Mouse (Mus musculus): ENCODE results near the gene Trp73. TPM values are rescaled to one million over a fixed set of nuclear protein-coding genes. Genes with fewer than 3 reads are reported as not detected.

Trp73 gene
- polyA plus RNA-seq, 2 experiments = 2.2 to 2.6 TPM

DNA sequence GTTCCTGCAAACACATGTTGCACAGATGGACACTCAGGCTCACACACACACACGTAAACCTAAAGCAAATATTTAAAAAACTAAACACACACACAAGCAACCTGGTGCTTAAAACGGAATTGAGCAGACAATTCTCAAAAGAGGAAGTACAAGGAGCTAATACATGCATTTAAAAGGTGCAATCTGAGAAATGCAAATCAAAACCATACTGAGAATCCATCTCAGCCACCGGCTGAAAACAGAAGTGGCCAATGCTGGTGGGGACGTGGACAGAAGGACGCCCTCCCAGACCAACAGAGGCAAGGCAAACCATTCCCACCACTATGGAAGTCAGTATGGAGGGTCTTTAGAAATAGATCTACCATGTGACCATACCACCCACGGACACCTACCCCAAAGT, 16.5 kb downstream of the Trp73 start:
- Histone ChIP-seq H3K9ac (ENCODE audit: low read depth, low read length, severe bottlenecking) (no peak overlapping the region), H3K27me3 (ENCODE audit: control insufficient read depth, insufficient read depth, low read length) (peaks cover 4% of the 10 kb centered on the region; the same call in 1 of the 2 replicates), H3K4me3 (replicated peaks; ENCODE audit: low read length) (no peak overlapping the region), H3K27ac (replicated peaks; ENCODE audit: low read depth, low read length) (no peak overlapping the region), H3K9me3 (ENCODE audit: control insufficient read depth, low read length) (no peaks in the 10 kb centered on the region), H3K4me2 (replicated peaks; ENCODE audit: low read depth, low read length, severe bottlenecking) (no peak overlapping the region), H3K36me3 (ENCODE audit: control insufficient read depth, insufficient read depth, low read length) (no peaks in the 10 kb centered on the region), H3K4me1 (ENCODE audit: control insufficient read depth, insufficient read depth, low read length) (no peaks in the 10 kb centered on the region)
- 70% methylated on average over 6 of the region's 6 CpGs for WGBS
- DNase-seq (ENCODE audit: low spot score) (no peak), ATAC-seq (ENCODE audit: low FRiP score, low read depth) (no peak)
- TF ChIP-seq POLR2A (IDR thresholded peaks at IDR 0.05; ENCODE audit: borderline replicate concordance, extremely low read depth, insufficient read depth, insufficient read length) = no peak

DNA sequence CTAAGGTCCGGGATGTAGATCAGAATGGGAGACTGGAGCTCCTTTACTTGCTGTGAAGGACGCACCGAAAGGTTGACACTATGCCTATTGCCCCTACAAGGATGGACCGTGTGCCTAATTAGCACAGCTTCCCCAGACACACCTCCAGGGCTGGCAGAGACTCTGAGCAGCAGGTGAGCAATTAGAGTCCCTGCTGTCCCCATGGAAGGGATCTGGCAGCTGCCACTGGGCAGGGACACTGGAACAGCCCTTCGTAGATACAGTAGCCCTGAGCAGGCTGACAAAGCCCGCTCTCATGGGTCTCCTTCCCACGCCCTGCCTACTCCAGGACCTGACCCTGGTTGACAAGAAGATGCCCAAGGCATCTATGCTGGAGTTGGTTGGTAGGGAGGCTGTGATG, 17.6 kb downstream of the Trp73 start:
- DNase-seq (ENCODE audit: low spot score) (no peak), ATAC-seq (ENCODE audit: low FRiP score, low read depth) (no peak)
- Histone ChIP-seq H3K4me3 (replicated peaks; ENCODE audit: low read length) (no peak overlapping the region), H3K9me3 (ENCODE audit: control insufficient read depth, low read length) (no peaks in the 10 kb centered on the region), H3K4me1 (ENCODE audit: control insufficient read depth, insufficient read depth, low read length) (no peaks in the 10 kb centered on the region), H3K4me2 (replicated peaks; ENCODE audit: low read depth, low read length, severe bottlenecking) (no peak overlapping the region), H3K36me3 (ENCODE audit: control insufficient read depth, insufficient read depth, low read length) (no peaks in the 10 kb centered on the region), H3K27me3 (ENCODE audit: control insufficient read depth, insufficient read depth, low read length) (no peaks in the 10 kb centered on the region), H3K27ac (replicated peaks; ENCODE audit: low read depth, low read length) (no peak overlapping the region), H3K9ac (ENCODE audit: low read depth, low read length, severe bottlenecking) (no peak overlapping the region)
- TF ChIP-seq POLR2A (IDR thresholded peaks at IDR 0.05; ENCODE audit: borderline replicate concordance, extremely low read depth, insufficient read depth, insufficient read length) = no peak
- 73% methylated on average over 7 of the region's 7 CpGs for WGBS

- H3K9ac ChIP-seq (ENCODE audit: low read depth, low read length, severe bottlenecking) = no peak overlapping the region
- TF ChIP-seq POLR2A (IDR thresholded peaks at IDR 0.05; ENCODE audit: borderline replicate concordance, extremely low read depth, insufficient read depth, insufficient read length) = no peak
- H3K4me3 ChIP-seq (replicated peaks; ENCODE audit: low read length) = no peak overlapping the region
- no peak overlapping the region for H3K4me2 ChIP-seq (replicated peaks; ENCODE audit: low read depth, low read length, severe bottlenecking)
- H3K27me3 ChIP-seq (ENCODE audit: control insufficient read depth, insufficient read depth, low read length) = no peaks in the 10 kb centered on the region
- no peaks in the 10 kb centered on the region for H3K9me3 ChIP-seq (ENCODE audit: control insufficient read depth, low read length)
- no peaks in the 10 kb centered on the region for H3K4me1 ChIP-seq (ENCODE audit: control insufficient read depth, insufficient read depth, low read length)
- no peak for ATAC-seq (ENCODE audit: low FRiP score, low read depth)
- no peaks in the 10 kb centered on the region for H3K36me3 ChIP-seq (ENCODE audit: control insufficient read depth, insufficient read depth, low read length)
- no peak overlapping the region for H3K27ac ChIP-seq (replicated peaks; ENCODE audit: low read depth, low read length)
- no peak for DNase-seq (ENCODE audit: low spot score)
- WGBS = 70% methylated on average over 11 of the region's 11 CpGs
These were observed 18.2 kb downstream of the Trp73 start for GRCm38 (mm10) chr4:154121800-154122199.

GRCm38 (mm10) chr4:154119208-154119607, 20.8 kb downstream of the Trp73 start:
- no peak for TF ChIP-seq POLR2A (IDR thresholded peaks at IDR 0.05; ENCODE audit: borderline replicate concordance, extremely low read depth, insufficient read depth, insufficient read length)
- Histone ChIP-seq H3K27ac (replicated peaks; ENCODE audit: low read depth, low read length) (no peak overlapping the region), H3K4me1 (ENCODE audit: control insufficient read depth, insufficient read depth, low read length) (no peaks in the 10 kb centered on the region), H3K4me2 (replicated peaks; ENCODE audit: low read depth, low read length, severe bottlenecking) (no peak overlapping the region), H3K36me3 (ENCODE audit: control insufficient read depth, insufficient read depth, low read length) (no peaks in the 10 kb centered on the region), H3K4me3 (replicated peaks; ENCODE audit: low read length) (no peak overlapping the region), H3K27me3 (ENCODE audit: control insufficient read depth, insufficient read depth, low read length) (no peaks in the 10 kb centered on the region), H3K9me3 (ENCODE audit: control insufficient read depth, low read length) (no peaks in the 10 kb centered on the region), H3K9ac (ENCODE audit: low read depth, low read length, severe bottlenecking) (no peak overlapping the region)
- ATAC-seq (ENCODE audit: low FRiP score, low read depth) (no peak), DNase-seq (ENCODE audit: low spot score) (no peak)
- whole genome bisulfite sequencing = 77% methylated on average over 9 of the region's 9 CpGs

DNA sequence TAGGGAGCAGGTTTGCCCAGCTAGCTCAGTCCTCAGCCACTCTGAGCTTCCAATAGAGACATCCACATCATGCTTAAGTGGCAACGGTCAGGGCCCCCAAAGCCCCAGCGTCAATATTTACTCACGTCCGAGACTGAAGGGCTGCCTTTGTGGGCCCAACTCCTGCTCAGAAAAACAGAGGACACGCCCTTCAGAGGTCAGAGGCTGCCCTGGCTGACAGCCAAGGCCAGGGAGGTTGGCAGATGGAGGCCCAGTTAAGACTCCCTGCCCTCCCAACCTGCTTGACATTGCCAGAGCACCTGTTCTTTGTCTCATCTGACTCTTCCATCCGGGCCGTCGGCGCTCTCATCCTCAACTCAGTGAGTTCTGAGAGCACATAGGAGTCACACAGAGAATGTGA, 21.2 kb downstream of the Trp73 start:
- Histone ChIP-seq H3K9ac (ENCODE audit: low read depth, low read length, severe bottlenecking) (no peak overlapping the region), H3K36me3 (ENCODE audit: control insufficient read depth, insufficient read depth, low read length) (no peaks in the 10 kb centered on the region), H3K4me2 (replicated peaks; ENCODE audit: low read depth, low read length, severe bottlenecking) (no peak overlapping the region), H3K9me3 (ENCODE audit: control insufficient read depth, low read length) (no peaks in the 10 kb centered on the region), H3K27ac (replicated peaks; ENCODE audit: low read depth, low read length) (no peak overlapping the region), H3K4me1 (ENCODE audit: control insufficient read depth, insufficient read depth, low read length) (no peaks in the 10 kb centered on the region), H3K27me3 (ENCODE audit: control insufficient read depth, insufficient read depth, low read length) (no peaks in the 10 kb centered on the region), H3K4me3 (replicated peaks; ENCODE audit: low read length) (no peak overlapping the region)
- TF ChIP-seq POLR2A (IDR thresholded peaks at IDR 0.05; ENCODE audit: borderline replicate concordance, extremely low read depth, insufficient read depth, insufficient read length) = no peak
- ATAC-seq (ENCODE audit: low FRiP score, low read depth) (no peak), DNase-seq (ENCODE audit: low spot score) (no peak)
- 73% methylated on average over 9 of the region's 9 CpGs for WGBS

GRCm38 (mm10) chr4:154116421-154116820, 23.6 kb downstream of the Trp73 start:
- WGBS = 58% methylated on average over 7 of the region's 7 CpGs
- Histone ChIP-seq H3K9ac (ENCODE audit: low read depth, low read length, severe bottlenecking) (no peak overlapping the region), H3K36me3 (ENCODE audit: control insufficient read depth, insufficient read depth, low read length) (no peaks in the 10 kb centered on the region), H3K4me1 (ENCODE audit: control insufficient read depth, insufficient read depth, low read length) (no peaks in the 10 kb centered on the region), H3K27me3 (ENCODE audit: control insufficient read depth, insufficient read depth, low read length) (no peaks in the 10 kb centered on the region), H3K4me2 (replicated peaks; ENCODE audit: low read depth, low read length, severe bottlenecking) (no peak overlapping the region), H3K9me3 (ENCODE audit: control insufficient read depth, low read length) (no peaks in the 10 kb centered on the region), H3K27ac (replicated peaks; ENCODE audit: low read depth, low read length) (no peak overlapping the region), H3K4me3 (replicated peaks; ENCODE audit: low read length) (no peak overlapping the region)
- ATAC-seq (ENCODE audit: low FRiP score, low read depth) = no peak
- DNase-seq (ENCODE audit: low spot score) = no peak
- TF ChIP-seq POLR2A (IDR thresholded peaks at IDR 0.05; ENCODE audit: borderline replicate concordance, extremely low read depth, insufficient read depth, insufficient read length) = no peak
